8 mouse cellular contexts compared by ENCODE assay signal in the genomic region with DNA sequence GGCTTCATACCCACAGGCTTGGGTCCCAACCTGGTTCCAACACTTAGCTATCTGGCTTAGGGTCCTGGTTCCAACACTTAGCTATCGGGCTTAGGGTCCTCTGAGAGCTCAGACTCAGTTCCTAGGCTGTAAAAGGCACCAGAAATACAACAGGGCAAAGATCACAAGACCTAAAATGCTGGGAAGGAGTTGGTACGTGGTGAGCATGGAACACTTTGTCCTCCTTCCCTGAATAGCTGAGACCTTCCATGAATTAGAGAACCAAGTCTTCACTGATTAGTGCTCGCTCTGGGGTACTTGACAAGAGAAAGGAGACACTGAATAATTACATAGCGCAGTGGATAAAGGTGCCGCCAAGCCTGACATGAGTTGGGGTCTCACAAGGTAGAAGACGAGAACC. TPM values are rescaled to one million over a fixed set of nuclear protein-coding genes. Genes with fewer than 3 reads are reported as not detected.
A peak's percentile ranks its signal among the peaks of the same experiment; 100 is the strongest.
DNase-seq lines count a peak whose midpoint lies in the region; ATAC-seq and TF ChIP-seq lines count a peak whose summit lies in the region.

No protein-coding gene starts in this region.

- H3K79me3 ChIP-seq in C2C12 (ENCODE audit: low read depth), result no peaks in the 10 kb centered on the region

- peak overlapping the region; percentile 87 for H3K4me2 ChIP-seq in heart, embryonic 11.5 days
- peak overlapping the region; percentile 89 for H3K4me2 ChIP-seq in forebrain, embryonic 13.5 days
- peak overlapping the region; percentile 94 for H3K4me2 ChIP-seq in limb, embryonic 14.5 days (replicated peaks; ENCODE audit: low read depth, low read length, severe bottlenecking)

- H3K36me3 ChIP-seq in heart, embryonic 11.5 days (ENCODE audit: control insufficient read depth, insufficient read depth, low read length), result no peaks in the 10 kb centered on the region
- no peaks in the 10 kb centered on the region for H3K36me3 ChIP-seq in C2C12 (ENCODE audit: control insufficient read depth, insufficient read depth)
- H3K36me3 ChIP-seq in forebrain, embryonic 13.5 days (ENCODE audit: poor library complexity, severe bottlenecking), result no peaks in the 10 kb centered on the region
- no peaks in the 10 kb centered on the region for H3K36me3 ChIP-seq in limb, embryonic 14.5 days (ENCODE audit: control insufficient read depth, insufficient read depth, low read length)

- H3K9ac ChIP-seq in heart, embryonic 11.5 days (ENCODE audit: low read depth, low read length), result no peak overlapping the region
- peak overlapping the region; percentile 82; the same call in 1 of the 2 replicates for H3K9ac ChIP-seq in forebrain, embryonic 13.5 days
- 0 out of 2 replicates have a peak overlapping the region, but pooled peaks have one; percentile 70 for H3K9ac ChIP-seq in limb, embryonic 14.5 days (ENCODE audit: low read depth, low read length, severe bottlenecking)

- no peak overlapping the region for H3K27ac ChIP-seq in heart, embryonic 11.5 days (ENCODE audit: low read depth, low read length)
- no peak overlapping the region for H3K27ac ChIP-seq in forebrain, embryonic 13.5 days
- H3K27ac ChIP-seq in limb, embryonic 14.5 days (replicated peaks; ENCODE audit: low read depth, low read length), result no peak overlapping the region

- no peak overlapping the region for H3K4me3 ChIP-seq in heart, embryonic 11.5 days (ENCODE audit: low read depth, low read length)
- H3K4me3 ChIP-seq in C2C12 (ENCODE audit: insufficient read depth, poor library complexity, severe bottlenecking), result peak overlapping the region; percentile 43
- peak overlapping the region; percentile 77 for H3K4me3 ChIP-seq in forebrain, embryonic 13.5 days
- peak overlapping the region; percentile 82; the same call in 1 of the 2 replicates for H3K4me3 ChIP-seq in limb, embryonic 14.5 days (replicated peaks; ENCODE audit: low read length)

- no peak for TF ChIP-seq POLR2A in limb, embryonic 14.5 days (IDR thresholded peaks at IDR 0.05; ENCODE audit: borderline replicate concordance, extremely low read depth, insufficient read depth, insufficient read length)

- no peak for ATAC-seq in heart, embryonic 11.5 days (replicated peaks; ENCODE audit: insufficient number of reproducible peaks, low FRiP score, low TSS enrichment)
- ATAC-seq in forebrain, embryonic 13.5 days, result no peak
- no peak for ATAC-seq in limb, embryonic 14.5 days (ENCODE audit: low FRiP score, low read depth)

- no peak for DNase-seq in heart, postnatal 10 days
- DNase-seq in limb, embryonic 14.5 days (ENCODE audit: low spot score), result no peak
- DNase-seq in embryo, embryonic 9.5 days (ENCODE audit: extremely low spot score), result no peak
- no peak for DNase-seq in left cerebral cortex, postnatal 4 days
- DNase-seq in layer of hippocampus, postnatal 36 days, result no peak

- intact Hi-C loops in heart, postnatal 10 days (cut with DNase I), result loop anchor here (10.0 kb wide), 1 partner anchor 297 kb away; no protein-coding TSS in a partner anchor
- intact Hi-C loops in left cerebral cortex, postnatal 4 days (cut with DNase I), result loop anchor here (10.0 kb wide), 1 partner anchor 287 kb away; the partner anchor contains the start of gene Ppard

- no peak for TF ChIP-seq CTCF in C2C12 (IDR thresholded peaks at IDR 0.05; ENCODE audit: control insufficient read depth, insufficient read depth, insufficient read length)

- peaks cover 29% of the 10 kb centered on the region for H3K27me3 ChIP-seq in heart, embryonic 11.5 days (ENCODE audit: control insufficient read depth, insufficient read depth, low read length)
- no peaks in the 10 kb centered on the region for H3K27me3 ChIP-seq in C2C12 (ENCODE audit: control insufficient read depth, insufficient read depth, insufficient read length)
- H3K27me3 ChIP-seq in forebrain, embryonic 13.5 days, result peaks cover 23% of the 10 kb centered on the region
- no peaks in the 10 kb centered on the region for H3K27me3 ChIP-seq in limb, embryonic 14.5 days (ENCODE audit: control insufficient read depth, insufficient read depth, low read length)

- 38% methylated on average over 6 of the region's 6 CpGs for WGBS in heart, embryonic 11.5 days (ENCODE audit: insufficient replicate concordance)
- WGBS in forebrain, embryonic 13.5 days, result 31% methylated on average over 6 of the region's 6 CpGs
- WGBS in limb, embryonic 14.5 days, result 29% methylated on average over 6 of the region's 6 CpGs

- no peak overlapping the region for H3ac ChIP-seq in C2C12 (ENCODE audit: control insufficient read depth, insufficient read length, low read depth)

- peaks cover 20% of the 10 kb centered on the region; the same call in 1 of the 2 replicates for H3K4me1 ChIP-seq in heart, embryonic 11.5 days (ENCODE audit: control insufficient read depth, insufficient read depth, low read length)
- peaks cover 36% of the 10 kb centered on the region for H3K4me1 ChIP-seq in forebrain, embryonic 13.5 days
- peaks cover 32% of the 10 kb centered on the region for H3K4me1 ChIP-seq in limb, embryonic 14.5 days (ENCODE audit: control insufficient read depth, insufficient read depth, low read length)

- no peaks in the 10 kb centered on the region for H3K9me3 ChIP-seq in heart, embryonic 11.5 days (replicated peaks; ENCODE audit: control insufficient read depth, low read length)
- H3K9me3 ChIP-seq in forebrain, embryonic 13.5 days (replicated peaks), result no peaks in the 10 kb centered on the region
- H3K9me3 ChIP-seq in limb, embryonic 14.5 days (ENCODE audit: control insufficient read depth, low read length), result no peaks in the 10 kb centered on the region

- H3K79me2 ChIP-seq in C2C12 (ENCODE audit: control insufficient read depth, insufficient read depth), result no peaks in the 10 kb centered on the region

TF ChIP-seq in C2C12, 6 proteins besides CTCF, POLR2A, EP300 and RAD21:
- TF ChIP-seq FOSL1 (IDR thresholded peaks at IDR 0.05; ENCODE audit: insufficient read depth, low read length, poor library complexity, severe bottlenecking) (no peak), MYOD1 (IDR thresholded peaks at IDR 0.05; ENCODE audit: control insufficient read depth, insufficient read length, low read depth) (no peak)

RNA-seq across cellular contexts. Expression of gene Fkbp5, which starts 4.6 kb away (rescaled TPM):
- polyA plus RNA-seq in heart, embryonic 11.5 days (2014; fragmentation: Nextera tagmentation; extraction: Ambion mirVana), result 5.0 and 5.8 TPM in 2 replicates
- total RNA-seq in heart, postnatal 10 days (2021), result 10 to 100 TPM in 1 of 2 experiments, 1 to 10 TPM in 1; 9.8 to 52.9 TPM
- polyA plus RNA-seq in C2C12 (2012; fragmentation: generic; extraction: Trizol), result 24.4 TPM
- polyA plus RNA-seq in forebrain, embryonic 13.5 days (2015; fragmentation: Nextera tagmentation; extraction: Ambion mirVana), result 29.4 and 30.1 TPM in 2 replicates
- 21.4 and 23.3 TPM in 2 replicates for polyA plus RNA-seq in limb, embryonic 14.5 days (2012; rRNA removed)
- 8.7 and 9.2 TPM in 2 replicates for polyA plus RNA-seq in limb, embryonic 14.5 days (2014; fragmentation: Nextera tagmentation; extraction: Ambion mirVana)
- total RNA-seq in left cerebral cortex, postnatal 4 days (2021), result 10 to 100 TPM; 39.0 to 40.9 TPM
- 10 to 100 TPM; 67.0 to 92.3 TPM for total RNA-seq in layer of hippocampus, postnatal 36 days (2021)

RNA-seq across cellular contexts. Expression of gene Armc12, which starts 8.7 kb away (rescaled TPM):
- polyA plus RNA-seq in heart, embryonic 11.5 days (2014; fragmentation: Nextera tagmentation; extraction: Ambion mirVana), result not detected in 2 replicates
- total RNA-seq in heart, postnatal 10 days (2021), result not detected
- not detected for polyA plus RNA-seq in C2C12 (2012; fragmentation: generic; extraction: Trizol)
- polyA plus RNA-seq in forebrain, embryonic 13.5 days (2015; fragmentation: Nextera tagmentation; extraction: Ambion mirVana), result not detected in 2 replicates
- polyA plus RNA-seq in limb, embryonic 14.5 days (2012; rRNA removed), result 0.04 and 0.05 TPM in 2 replicates
- polyA plus RNA-seq in limb, embryonic 14.5 days (2014; fragmentation: Nextera tagmentation; extraction: Ambion mirVana), result not detected in 2 replicates
- not detected for total RNA-seq in left cerebral cortex, postnatal 4 days (2021)
- not detected for total RNA-seq in layer of hippocampus, postnatal 36 days (2021)

RNA-seq across cellular contexts. Expression of gene Clpsl2, which starts 27.3 kb away (rescaled TPM):
- polyA plus RNA-seq in heart, embryonic 11.5 days (2014; fragmentation: Nextera tagmentation; extraction: Ambion mirVana), result not detected in 2 replicates
- not detected for total RNA-seq in heart, postnatal 10 days (2021)
- polyA plus RNA-seq in C2C12 (2012; fragmentation: generic; extraction: Trizol), result not detected
- polyA plus RNA-seq in forebrain, embryonic 13.5 days (2015; fragmentation: Nextera tagmentation; extraction: Ambion mirVana), result not detected in 2 replicates
- 0.18 TPM in 1 of 2 replicates, not detected in the other for polyA plus RNA-seq in limb, embryonic 14.5 days (2012; rRNA removed)
- not detected in 2 replicates for polyA plus RNA-seq in limb, embryonic 14.5 days (2014; fragmentation: Nextera tagmentation; extraction: Ambion mirVana)
- not detected for total RNA-seq in left cerebral cortex, postnatal 4 days (2021)
- total RNA-seq in layer of hippocampus, postnatal 36 days (2021), result not detected

RNA-seq across cellular contexts. Expression of gene Clps, which starts 38.6 kb away (rescaled TPM):
- 0.73 TPM in 1 of 2 replicates, not detected in the other for polyA plus RNA-seq in heart, embryonic 11.5 days (2014; fragmentation: Nextera tagmentation; extraction: Ambion mirVana)
- not detected for total RNA-seq in heart, postnatal 10 days (2021)
- polyA plus RNA-seq in C2C12 (2012; fragmentation: generic; extraction: Trizol), result not detected
- polyA plus RNA-seq in forebrain, embryonic 13.5 days (2015; fragmentation: Nextera tagmentation; extraction: Ambion mirVana), result 0.54 TPM in 1 of 2 replicates, not detected in the other
- polyA plus RNA-seq in limb, embryonic 14.5 days (2012; rRNA removed), result 0.15 and 0.59 TPM in 2 replicates
- not detected in 2 replicates for polyA plus RNA-seq in limb, embryonic 14.5 days (2014; fragmentation: Nextera tagmentation; extraction: Ambion mirVana)
- not detected for total RNA-seq in left cerebral cortex, postnatal 4 days (2021)
- total RNA-seq in layer of hippocampus, postnatal 36 days (2021), result not detected

RNA-seq across cellular contexts. Expression of gene Lhfpl5, which starts 53.5 kb away (rescaled TPM):
- 0.14 TPM in 1 of 2 replicates, not detected in the other for polyA plus RNA-seq in heart, embryonic 11.5 days (2014; fragmentation: Nextera tagmentation; extraction: Ambion mirVana)
- not detected for total RNA-seq in heart, postnatal 10 days (2021)
- polyA plus RNA-seq in C2C12 (2012; fragmentation: generic; extraction: Trizol), result 0.06 TPM
- 2.8 and 2.9 TPM in 2 replicates for polyA plus RNA-seq in forebrain, embryonic 13.5 days (2015; fragmentation: Nextera tagmentation; extraction: Ambion mirVana)
- polyA plus RNA-seq in limb, embryonic 14.5 days (2012; rRNA removed), result 0.05 TPM in 1 of 2 replicates, not detected in the other
- 0.17 and 0.53 TPM in 2 replicates for polyA plus RNA-seq in limb, embryonic 14.5 days (2014; fragmentation: Nextera tagmentation; extraction: Ambion mirVana)
- total RNA-seq in left cerebral cortex, postnatal 4 days (2021), result 1 to 10 TPM; 7.4 to 8.1 TPM
- total RNA-seq in layer of hippocampus, postnatal 36 days (2021), result 1 to 10 TPM; 3.6 to 4.0 TPM
